Mouse (Mus musculus) lung, postnatal 0 days (tissue): ENCODE data around the gene Snap25. TPM values are rescaled to one million over a fixed set of nuclear protein-coding genes. Genes with fewer than 3 reads are reported as not detected.
A peak's percentile ranks its signal among the peaks of the same experiment; 100 is the strongest.

Experiments
- ATAC-seq: fragments of 200-750 bp; cut with Nextera tagmentation; 2 replicates; pipeline ENCODE4 v1.8.0; 2017; ENCODE audit warnings: moderate library complexity
- DNase-seq: peaks from one replicate; pipeline ENCODE4 v3.0.0-alpha.2; 2016; ENCODE audit warnings: low spot score
- H3K27ac ChIP-seq: fragments of 300-500 bp; sonication (generic); 2 replicates; pipeline ENCODE4 v1.5.1; 2014; ENCODE audit warnings: antibody characterized with exemption, mild to moderate bottlenecking, low read length, mixed read lengths
- H3K27me3 ChIP-seq: fragments of 300-500 bp; sonication (generic); replicated peaks from 2 replicates; pipeline ENCODE4 v1.6.1; 2014; ENCODE audit warnings: low read length, mixed read lengths; ENCODE audit not compliant: insufficient read depth
- H3K36me3 ChIP-seq: fragments of 300-500 bp; sonication (generic); 2 replicates; pipeline ENCODE4 v1.6.1; 2014; ENCODE audit warnings: low read length, mixed read lengths; ENCODE audit not compliant: insufficient read depth
- H3K4me1 ChIP-seq: fragments of 300-500 bp; sonication (generic); 2 replicates; pipeline ENCODE4 v1.6.1; 2014; ENCODE audit warnings: antibody characterized with exemption, low read depth, low read length, mixed read lengths; ENCODE audit not compliant: insufficient read depth
- H3K4me2 ChIP-seq: fragments of 300-500 bp; sonication (generic); replicated peaks from 2 replicates; pipeline ENCODE4 v1.6.1; 2014; ENCODE audit warnings: low read depth, mild to moderate bottlenecking, low read length, moderate library complexity, mixed read lengths
- H3K4me3 ChIP-seq: fragments of 300-500 bp; sonication (generic); 2 replicates; pipeline ENCODE4 v1.5.1; 2014; ENCODE audit warnings: low read depth, low read length
- H3K9ac ChIP-seq: fragments of 300-500 bp; sonication (generic); replicated peaks from 2 replicates; pipeline ENCODE4 v1.6.1; 2014; ENCODE audit warnings: low read depth, mild to moderate bottlenecking
- H3K9me3 ChIP-seq: fragments of 300-500 bp; sonication (generic); 2 replicates; pipeline ENCODE4 v1.6.1; 2016; ENCODE audit warnings: low read length, mixed read lengths
- CTCF ChIP-seq: IDR thresholded peaks from 2 replicates; pipeline ENCODE4 v1.5.1; 2016; ENCODE audit warnings: antibody characterized with exemption, mild to moderate bottlenecking
- EP300 ChIP-seq: IDR thresholded peaks from 2 replicates; pipeline ENCODE4 v1.6.1; 2016; ENCODE audit warnings: antibody characterized with exemption, mild to moderate bottlenecking, control low read depth
- WGBS: fragments of 180-500 bp; shearing (Covaris S2); extraction: QIAGEN DNeasy Blood & Tissue Kit; methylation state at CpG from one replicate; pipeline ENCODE4 v1.1.7; 2014; 5-methylcytosine and 5-hydroxymethylcytosine counted together
- polyA plus RNA-seq: library from polyadenylated mRNA; unstranded; fragments of >200 nt; fragmentation: Nextera tagmentation; extraction: Ambion mirVana; gene quantifications from 2 replicates; pipeline ENCODE4 v1.2.1, GENCODE M21; 2015

Snap25 gene
- polyA plus RNA-seq, 1 experiment from 2014 or later = 0.24 TPM

- Histone ChIP-seq H3K36me3 (no peaks in the 10 kb centered on the region), H3K9me3 (no peaks in the 10 kb centered on the region), H3K4me1 (no peaks in the 10 kb centered on the region), H3K9ac (no peak overlapping the region), H3K27ac (no peak overlapping the region), H3K4me3 (no peak overlapping the region), H3K27me3 (0 out of 2 replicates have a peak, but pooled peaks cover 7% of the 10 kb centered on the region), H3K4me2 (no peak overlapping the region)
- TF ChIP-seq EP300 (no peak), CTCF (no peak)
- DNase-seq (no peak), ATAC-seq (no peak)
- 4% methylated on average over 21 of the region's 28 CpGs for WGBS
These were observed 1.4 kb upstream of the Snap25 start for GRCm38 (mm10) chr2:136711746-136712440.

- Histone ChIP-seq H3K4me3 (no peak overlapping the region), H3K9me3 (no peaks in the 10 kb centered on the region), H3K27me3 (0 out of 2 replicates have a peak, but pooled peaks cover 7% of the 10 kb centered on the region), H3K9ac (no peak overlapping the region), H3K27ac (no peak overlapping the region), H3K4me1 (no peaks in the 10 kb centered on the region), H3K4me2 (no peak overlapping the region), H3K36me3 (no peaks in the 10 kb centered on the region)
- DNase-seq (no peak), ATAC-seq (no peak)
- TF ChIP-seq CTCF = no peak
- TF ChIP-seq EP300 = no peak
- WGBS = 6% methylated on average over 13 of the region's 13 CpGs
These were observed 725 bp upstream of the Snap25 start for GRCm38 (mm10) chr2:136712441-136713015.

GRCm38 (mm10) chr2:136714008-136714411 is 757 bp downstream of the Snap25 start:
- no peaks in the 10 kb centered on the region for H3K4me1 ChIP-seq
- H3K4me3 ChIP-seq = no peak overlapping the region
- H3K4me2 ChIP-seq = no peak overlapping the region
- DNase-seq (peak; percentile 83), ATAC-seq (peak; percentile 95)
- H3K9ac ChIP-seq = no peak overlapping the region
- TF ChIP-seq CTCF (no peak), EP300 (no peak)
- 2% methylated on average over 22 of the region's 22 CpGs for WGBS
- 0 out of 2 replicates have a peak, but pooled peaks cover 7% of the 10 kb centered on the region for H3K27me3 ChIP-seq
- no peaks in the 10 kb centered on the region for H3K9me3 ChIP-seq
- H3K36me3 ChIP-seq = no peaks in the 10 kb centered on the region
- H3K27ac ChIP-seq = no peak overlapping the region

GRCm38 (mm10) chr2:136715531-136715930 is 2.3 kb downstream of the Snap25 start:
- H3K27me3 ChIP-seq = 0 out of 2 replicates have a peak, but pooled peaks cover 7% of the 10 kb centered on the region
- no peaks in the 10 kb centered on the region for H3K4me1 ChIP-seq
- ATAC-seq (no peak), DNase-seq (no peak)
- TF ChIP-seq EP300 = no peak
- no peak for TF ChIP-seq CTCF
- H3K4me3 ChIP-seq = no peak overlapping the region
- H3K4me2 ChIP-seq = no peak overlapping the region
- no peak overlapping the region for H3K9ac ChIP-seq
- no peaks in the 10 kb centered on the region for H3K36me3 ChIP-seq
- no peaks in the 10 kb centered on the region for H3K9me3 ChIP-seq
- 67% methylated on average over 5 of the region's 5 CpGs for WGBS
- H3K27ac ChIP-seq = no peak overlapping the region

GRCm38 (mm10) chr2:136716400-136716799 is 3.1 kb downstream of the Snap25 start:
- no peak for DNase-seq
- TF ChIP-seq EP300 (no peak), CTCF (no peak)
- H3K27ac ChIP-seq = no peak overlapping the region
- H3K36me3 ChIP-seq = no peaks in the 10 kb centered on the region
- no peak overlapping the region for H3K4me2 ChIP-seq
- H3K9ac ChIP-seq = no peak overlapping the region
- no peaks in the 10 kb centered on the region for H3K9me3 ChIP-seq
- ATAC-seq = no peak
- 0 out of 2 replicates have a peak, but pooled peaks cover 7% of the 10 kb centered on the region for H3K27me3 ChIP-seq
- 78% methylated on average over 1 of the region's 1 CpGs for WGBS
- H3K4me1 ChIP-seq = no peaks in the 10 kb centered on the region
- no peak overlapping the region for H3K4me3 ChIP-seq

- Histone ChIP-seq H3K4me3 (no peak overlapping the region), H3K9me3 (no peaks in the 10 kb centered on the region), H3K4me2 (no peak overlapping the region), H3K36me3 (no peaks in the 10 kb centered on the region), H3K27ac (no peak overlapping the region), H3K4me1 (no peaks in the 10 kb centered on the region), H3K27me3 (no peaks in the 10 kb centered on the region), H3K9ac (no peak overlapping the region)
- DNase-seq = peak; percentile 28
- TF ChIP-seq CTCF (peak; percentile 66), EP300 (no peak)
- no peak for ATAC-seq
- 22% methylated on average over 4 of the region's 4 CpGs for WGBS
These were observed 7.0 kb downstream of the Snap25 start for GRCm38 (mm10) chr2:136720235-136720634.
